8 mouse cellular contexts compared by ENCODE assay signal in genomic region chr14:25736589-25736988, GRCm38 (mm10). TPM values are rescaled to one million over a fixed set of nuclear protein-coding genes. Genes with fewer than 3 reads are reported as not detected.
DNase-seq lines count a peak whose midpoint lies in the region; ATAC-seq lines count a peak whose summit lies in the region.

No protein-coding gene starts in this region.

- 63% methylated on average over 6 of the region's 6 CpGs for WGBS in hindbrain, embryonic 14.5 days

- no peaks in the 10 kb centered on the region for H3K9me3 ChIP-seq in hindbrain, embryonic 14.5 days (ENCODE audit: control insufficient read depth, low read length)

- peak; percentile 43 for DNase-seq in urinary bladder, postnatal 10 days (ENCODE audit: low spot score)
- no peak for DNase-seq in urinary bladder, adult 2 months (ENCODE audit: low spot score)
- peak; percentile 93 for DNase-seq in gastrocnemius, adult 18-20 months (ENCODE audit: low spot score)
- DNase-seq in hindbrain, embryonic 14.5 days (ENCODE audit: low spot score): peak; percentile 61
- DNase-seq in layer of hippocampus, postnatal 10 days (ENCODE audit: low spot score in 2 of 2): peak; percentile 69 to 73
- peak; percentile 78 for DNase-seq in lung, postnatal 14 days
- peak; percentile 74 for DNase-seq in telencephalon, adult 2 months (ENCODE audit: low read depth, low spot score)
- DNase-seq in embryo, embryonic 10.5 days (ENCODE audit: low spot score): no peak

- peaks cover 32% of the 10 kb centered on the region for H3K4me1 ChIP-seq in hindbrain, embryonic 14.5 days (replicated peaks; ENCODE audit: control insufficient read depth, insufficient read depth, low read length)

- peak; percentile 33; the same call in 1 of the 2 replicates for ATAC-seq in hindbrain, embryonic 14.5 days (ENCODE audit: low FRiP score)

- H3K27me3 ChIP-seq in hindbrain, embryonic 14.5 days (ENCODE audit: control insufficient read depth, insufficient read depth, low read length): no peaks in the 10 kb centered on the region

- peak overlapping the region; percentile 64; the same call in 1 of the 2 replicates for H3K27ac ChIP-seq in hindbrain, embryonic 14.5 days

- H3K4me3 ChIP-seq in hindbrain, embryonic 14.5 days (replicated peaks; ENCODE audit: low read length): no peak overlapping the region

- no peak overlapping the region for H3K9ac ChIP-seq in hindbrain, embryonic 14.5 days

- H3K36me3 ChIP-seq in hindbrain, embryonic 14.5 days (replicated peaks; ENCODE audit: control insufficient read depth, insufficient read depth): no peaks in the 10 kb centered on the region

- H3K4me2 ChIP-seq in hindbrain, embryonic 14.5 days (replicated peaks): no peak overlapping the region

RNA-seq across cellular contexts. Expression of gene Zcchc24, which starts 32.2 kb away (rescaled TPM):
- 62.1 and 79.7 TPM in 2 replicates for polyA plus RNA-seq in urinary bladder, adult 2 months (2012; rRNA removed)
- 10 to 100 TPM; 53.7 to 60.4 TPM for total RNA-seq in gastrocnemius, adult 18-20 months (2021)
- polyA plus RNA-seq in hindbrain, embryonic 14.5 days (2014; fragmentation: Nextera tagmentation; extraction: Ambion mirVana): 18.5 and 19.0 TPM in 2 replicates
- 10 to 100 TPM; 52.0 to 55.7 TPM for total RNA-seq in layer of hippocampus, postnatal 10 days (2021)

RNA-seq across cellular contexts. Expression of gene Ppif, which starts 42.6 kb away (rescaled TPM):
- polyA plus RNA-seq in urinary bladder, adult 2 months (2012; rRNA removed): 21.2 and 27.2 TPM in 2 replicates
- total RNA-seq in gastrocnemius, adult 18-20 months (2021): 10 to 100 TPM; 27.3 to 33.8 TPM
- 29.5 and 31.8 TPM in 2 replicates for polyA plus RNA-seq in hindbrain, embryonic 14.5 days (2014; fragmentation: Nextera tagmentation; extraction: Ambion mirVana)
- total RNA-seq in layer of hippocampus, postnatal 10 days (2021): 10 to 100 TPM; 25.4 to 26.7 TPM

Comparison
In these comparisons a context has a peak if more than half of its experiments do, and no peak if none do; other contexts are left out.
1. DNase-seq: peak in urinary bladder, postnatal 10 days (single experiment), gastrocnemius, adult 18-20 months (single experiment), hindbrain, embryonic 14.5 days (single experiment), layer of hippocampus, postnatal 10 days (2 of 2), lung, postnatal 14 days (single experiment) and telencephalon, adult 2 months (single experiment); none in urinary bladder, adult 2 months (single experiment) and embryo, embryonic 10.5 days (single experiment).